ENCODE assay signal across 23 mouse cellular contexts in genomic region chr2:85068626-85069025, GRCm38 (mm10). TPM values are rescaled to one million over a fixed set of nuclear protein-coding genes. Genes with fewer than 3 reads are reported as not detected.
DNase-seq lines count a peak whose midpoint lies in the region; ATAC-seq and TF ChIP-seq lines count a peak whose summit lies in the region.
"Had no signal": no experiment of that assay in that cellular context is flagged by ENCODE, and none has a peak within 500 bp of the region (broad histone marks: within the 10 kb centered on the region; RNA-seq: fewer than 3 reads in every experiment).

No protein-coding gene starts in this region.

- no peak for DNase-seq in embryonic facial prominence, embryonic 10.5 days (ENCODE audit: low spot score)
- no peak for DNase-seq in layer of hippocampus, adult 2 months (ENCODE audit: low spot score in 2 of 2)
- no peak for DNase-seq in layer of hippocampus, adult 9-10 months (ENCODE audit: low spot score)
- peak; percentile 65 for DNase-seq in brain, adult 2 months (ENCODE audit: low read depth, low spot score)
- no peak for DNase-seq in cerebellum, adult 8-10 months
- DNase-seq in cerebellum, postnatal 4 days (ENCODE audit: low spot score in 2 of 2), result no peak
- DNase-seq: adrenal gland, adult 8-10 months; B cell, adult 2 months; cerebellum, adult 11 months; cerebellum, adult 9-10 months; cerebellum, postnatal 25 days; gastrocnemius, postnatal 25 days; heart, postnatal 4 days had no signal

- no peak overlapping the region for H3K4me3 ChIP-seq in embryonic facial prominence, embryonic 13.5 days
- H3K4me3 ChIP-seq in embryonic facial prominence, embryonic 10.5 days, result no peak overlapping the region
- no peak overlapping the region for H3K4me3 ChIP-seq in layer of hippocampus, adult 2 months
- H3K4me3 ChIP-seq in intestine, postnatal 0 days (ENCODE audit: low read depth, low read length), result no peak overlapping the region
- H3K4me3 ChIP-seq: embryonic facial prominence, embryonic 12.5 days; heart, embryonic 13.5 days; hindbrain, embryonic 12.5 days had no signal

- 88% methylated on average over 2 of the region's 2 CpGs for WGBS in embryonic facial prominence, embryonic 13.5 days
- 87% methylated on average over 2 of the region's 2 CpGs for WGBS in embryonic facial prominence, embryonic 10.5 days
- WGBS in intestine, postnatal 0 days, result 65% methylated on average over 2 of the region's 2 CpGs

- peaks cover 16% of the 10 kb centered on the region for H3K4me1 ChIP-seq in embryonic facial prominence, embryonic 13.5 days
- H3K4me1 ChIP-seq in embryonic facial prominence, embryonic 10.5 days, result no peaks in the 10 kb centered on the region
- peaks cover 20% of the 10 kb centered on the region; the same call in 1 of the 2 replicates for H3K4me1 ChIP-seq in intestine, postnatal 0 days (replicated peaks; ENCODE audit: control insufficient read depth, insufficient read depth, low read length)
- H3K4me1 ChIP-seq: embryonic facial prominence, embryonic 12.5 days; hindbrain, embryonic 12.5 days had no signal

- H3K9me3 ChIP-seq in embryonic facial prominence, embryonic 13.5 days, result no peaks in the 10 kb centered on the region
- no peaks in the 10 kb centered on the region for H3K9me3 ChIP-seq in embryonic facial prominence, embryonic 10.5 days
- H3K9me3 ChIP-seq in intestine, postnatal 0 days (ENCODE audit: control insufficient read depth), result no peaks in the 10 kb centered on the region
- H3K9me3 ChIP-seq: embryonic facial prominence, embryonic 12.5 days; G1E; heart, embryonic 13.5 days; hindbrain, embryonic 12.5 days had no signal

- no peak for TF ChIP-seq CTCF in layer of hippocampus, adult 2 months (conservative IDR thresholded peaks at IDR 0.05)
- no peak for TF ChIP-seq CTCF in intestine, postnatal 0 days (IDR thresholded peaks at IDR 0.05; ENCODE audit: low read depth)

- H3K27me3 ChIP-seq in embryonic facial prominence, embryonic 13.5 days, result no peaks in the 10 kb centered on the region
- no peaks in the 10 kb centered on the region for H3K27me3 ChIP-seq in embryonic facial prominence, embryonic 10.5 days (replicated peaks; ENCODE audit: low read depth, poor library complexity, severe bottlenecking)
- no peaks in the 10 kb centered on the region for H3K27me3 ChIP-seq in intestine, postnatal 0 days (replicated peaks; ENCODE audit: control insufficient read depth, insufficient read depth, low read length)
- H3K27me3 ChIP-seq: embryonic facial prominence, embryonic 12.5 days; heart, embryonic 13.5 days; hindbrain, embryonic 12.5 days had no signal

- peaks cover 83% of the 10 kb centered on the region for H3K36me3 ChIP-seq in embryonic facial prominence, embryonic 13.5 days
- H3K36me3 ChIP-seq in embryonic facial prominence, embryonic 10.5 days (replicated peaks), result peaks cover 70% of the 10 kb centered on the region
- H3K36me3 ChIP-seq in intestine, postnatal 0 days (ENCODE audit: control insufficient read depth, insufficient read depth), result peaks cover 54% of the 10 kb centered on the region
- H3K36me3 ChIP-seq: G1E had no signal

- no peak overlapping the region for H3K4me2 ChIP-seq in embryonic facial prominence, embryonic 13.5 days
- no peak overlapping the region for H3K4me2 ChIP-seq in intestine, postnatal 0 days (replicated peaks; ENCODE audit: low read depth)
- H3K4me2 ChIP-seq: embryonic facial prominence, embryonic 12.5 days; heart, embryonic 13.5 days; hindbrain, embryonic 12.5 days had no signal

- H3K27ac ChIP-seq in embryonic facial prominence, embryonic 13.5 days, result no peak overlapping the region; the same call in 1 of the 2 replicates
- H3K27ac ChIP-seq in embryonic facial prominence, embryonic 10.5 days (replicated peaks), result no peak overlapping the region
- H3K27ac ChIP-seq in layer of hippocampus, adult 2 months, result peak overlapping the region; percentile 83
- peak overlapping the region; percentile 54; the same call in 1 of the 2 replicates for H3K27ac ChIP-seq in intestine, postnatal 0 days (ENCODE audit: low read depth, low read length)
- H3K27ac ChIP-seq: embryonic facial prominence, embryonic 12.5 days; heart, embryonic 13.5 days; hindbrain, embryonic 12.5 days had no signal

- no peak for ATAC-seq in embryonic facial prominence, embryonic 13.5 days (ENCODE audit: insufficient number of reproducible peaks, insufficient read depth, low FRiP score, low TSS enrichment, low read depth)
- peak; percentile 12; the same call in 1 of the 2 replicates for ATAC-seq in intestine, postnatal 0 days
- ATAC-seq: CD4-positive, CD25-positive, alpha-beta regulatory T cell, adult 4 months; forebrain, embryonic 14.5 days; hindbrain, embryonic 16.5 days; inflammation-experienced regulatory T-cells, adult 6 months had no signal

- H3K9ac ChIP-seq in embryonic facial prominence, embryonic 13.5 days, result 0 out of 2 replicates have a peak overlapping the region, but pooled peaks have one; percentile 11
- no peak overlapping the region for H3K9ac ChIP-seq in intestine, postnatal 0 days (ENCODE audit: low read depth, low read length)
- H3K9ac ChIP-seq: embryonic facial prominence, embryonic 12.5 days; heart, embryonic 13.5 days; hindbrain, embryonic 12.5 days had no signal

RNA-seq across cellular contexts. Expression of gene Tnks1bp1, which starts 20.8 kb away (rescaled TPM):
- polyA plus RNA-seq in embryonic facial prominence, embryonic 13.5 days (2015; fragmentation: Nextera tagmentation; extraction: Ambion mirVana), result 35.5 and 42.2 TPM in 2 replicates
- 31.5 and 33.1 TPM in 2 replicates for polyA plus RNA-seq in embryonic facial prominence, embryonic 10.5 days (2016; fragmentation: Nextera tagmentation; extraction: Ambion mirVana)
- total RNA-seq in layer of hippocampus, adult 2 months (2021), result 100 to 1,000 TPM; 166 to 182 TPM
- polyA plus RNA-seq in intestine, postnatal 0 days (2015; fragmentation: Nextera tagmentation; extraction: Ambion mirVana), result 18.0 and 19.5 TPM in 2 replicates

RNA-seq across cellular contexts. Expression of gene P2rx3, which starts 31.4 kb away (rescaled TPM):
- polyA plus RNA-seq in embryonic facial prominence, embryonic 13.5 days (2015; fragmentation: Nextera tagmentation; extraction: Ambion mirVana), result 1.1 and 1.6 TPM in 2 replicates
- polyA plus RNA-seq in embryonic facial prominence, embryonic 10.5 days (2016; fragmentation: Nextera tagmentation; extraction: Ambion mirVana), result 10.0 and 11.5 TPM in 2 replicates
- total RNA-seq in layer of hippocampus, adult 2 months (2021), result 1 to 10 TPM; 2.3 to 2.4 TPM
- 0.18 and 0.26 TPM in 2 replicates for polyA plus RNA-seq in intestine, postnatal 0 days (2015; fragmentation: Nextera tagmentation; extraction: Ambion mirVana)
- polyA plus RNA-seq: G1E had no signal

RNA-seq across cellular contexts. Expression of gene Ssrp1, which starts 31.6 kb away (rescaled TPM):
- polyA plus RNA-seq in embryonic facial prominence, embryonic 13.5 days (2015; fragmentation: Nextera tagmentation; extraction: Ambion mirVana), result 291 and 303 TPM in 2 replicates
- 419 and 425 TPM in 2 replicates for polyA plus RNA-seq in embryonic facial prominence, embryonic 10.5 days (2016; fragmentation: Nextera tagmentation; extraction: Ambion mirVana)
- 100 to 1,000 TPM; 125 to 132 TPM for total RNA-seq in layer of hippocampus, adult 2 months (2021)
- 71.9 and 73.0 TPM in 2 replicates for polyA plus RNA-seq in intestine, postnatal 0 days (2015; fragmentation: Nextera tagmentation; extraction: Ambion mirVana)

Comparison
In these comparisons a context has a peak if more than half of its experiments do, and no peak if none do; other contexts are left out.
1. H3K27ac ChIP-seq: peak in layer of hippocampus, adult 2 months (single experiment) and intestine, postnatal 0 days (single experiment); none in embryonic facial prominence, embryonic 13.5 days (single experiment) and embryonic facial prominence, embryonic 10.5 days (single experiment).